Comparison of ENCODE assay signal across 21 mouse cellular contexts in the genomic region with DNA sequence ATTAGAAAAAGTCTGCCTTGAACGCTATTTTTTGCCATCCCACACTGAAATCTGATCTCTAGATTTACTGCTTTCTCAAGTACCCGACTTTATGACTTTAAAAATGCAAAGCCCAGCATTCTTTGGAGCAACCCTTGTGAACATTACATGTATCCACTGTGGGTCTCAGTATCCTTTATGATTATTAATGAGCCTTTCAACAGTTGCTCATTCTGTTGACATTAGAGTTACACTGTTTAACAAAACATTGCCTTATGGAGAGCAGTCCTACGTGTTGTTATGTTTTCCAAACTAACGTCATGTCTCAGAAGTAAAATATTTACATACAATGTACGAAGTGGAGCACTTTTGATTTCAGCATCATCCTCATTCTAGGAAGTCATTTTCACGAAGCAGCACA.
DNase-seq lines count a peak whose midpoint lies in the region; ATAC-seq and TF ChIP-seq lines count a peak whose summit lies in the region.
"Had no signal": no experiment of that assay in that cellular context is flagged by ENCODE, and none has a peak within 500 bp of the region (broad histone marks: within the 10 kb centered on the region; RNA-seq: fewer than 3 reads in every experiment).

No protein-coding gene starts in this region.

- H3K9ac ChIP-seq in intestine, embryonic 15.5 days = no peak overlapping the region
- H3K9ac ChIP-seq in intestine, postnatal 0 days (ENCODE audit: low read depth, low read length) = no peak overlapping the region
- no peak overlapping the region for H3K9ac ChIP-seq in lung, embryonic 14.5 days
- no peak overlapping the region for H3K9ac ChIP-seq in intestine, embryonic 16.5 days (ENCODE audit: low read depth, low read length)

- no peak overlapping the region for H3K4me3 ChIP-seq in intestine, embryonic 15.5 days (replicated peaks)
- no peak overlapping the region for H3K4me3 ChIP-seq in intestine, postnatal 0 days (ENCODE audit: low read depth, low read length)
- no peak overlapping the region for H3K4me3 ChIP-seq in lung, embryonic 14.5 days (ENCODE audit: low read depth, low read length)
- H3K4me3 ChIP-seq in intestine, embryonic 16.5 days (ENCODE audit: low read length) = no peak overlapping the region

- no peak overlapping the region for H3K4me2 ChIP-seq in intestine, embryonic 15.5 days (replicated peaks)
- no peak overlapping the region for H3K4me2 ChIP-seq in intestine, postnatal 0 days (replicated peaks; ENCODE audit: low read depth)
- no peak overlapping the region for H3K4me2 ChIP-seq in lung, embryonic 14.5 days
- H3K4me2 ChIP-seq in intestine, embryonic 16.5 days (ENCODE audit: low read depth, low read length) = no peak overlapping the region

- no peaks in the 10 kb centered on the region for H3K36me3 ChIP-seq in intestine, embryonic 15.5 days
- no peaks in the 10 kb centered on the region for H3K36me3 ChIP-seq in intestine, postnatal 0 days (ENCODE audit: control insufficient read depth, insufficient read depth)
- H3K36me3 ChIP-seq in lung, embryonic 14.5 days (ENCODE audit: insufficient read depth) = no peaks in the 10 kb centered on the region
- H3K36me3 ChIP-seq in intestine, embryonic 16.5 days (ENCODE audit: control insufficient read depth, insufficient read depth, low read length) = no peaks in the 10 kb centered on the region
- H3K36me3 ChIP-seq: G1E had no signal

- DNase-seq in lung, embryonic 14.5 days = peak; percentile 16
- DNase-seq in lung, postnatal 36 days = no peak
- DNase-seq: adrenal gland, adult 2 months; adrenal gland, adult 8-10 months; adrenal gland, postnatal 10 days; adrenal gland, postnatal 14 days; adrenal gland, postnatal 25 days; adrenal gland, postnatal 36 days; B cell, adult 2 months; cerebellum, adult 11 months; cerebellum, adult 11-12 months; cerebellum, adult 18-20 months had no signal

- no peaks in the 10 kb centered on the region for H3K4me1 ChIP-seq in intestine, embryonic 15.5 days (replicated peaks)
- no peaks in the 10 kb centered on the region for H3K4me1 ChIP-seq in intestine, postnatal 0 days (replicated peaks; ENCODE audit: control insufficient read depth, insufficient read depth, low read length)
- H3K4me1 ChIP-seq in lung, embryonic 14.5 days (ENCODE audit: insufficient read depth) = no peaks in the 10 kb centered on the region
- H3K4me1 ChIP-seq in intestine, embryonic 16.5 days (ENCODE audit: control insufficient read depth, insufficient read depth, low read length) = no peaks in the 10 kb centered on the region

- no peaks in the 10 kb centered on the region for H3K9me3 ChIP-seq in intestine, embryonic 15.5 days
- H3K9me3 ChIP-seq in intestine, postnatal 0 days (ENCODE audit: control insufficient read depth) = no peaks in the 10 kb centered on the region
- no peaks in the 10 kb centered on the region for H3K9me3 ChIP-seq in lung, embryonic 14.5 days (ENCODE audit: low read depth, low read length)
- H3K9me3 ChIP-seq in intestine, embryonic 16.5 days (ENCODE audit: control insufficient read depth, low read length) = no peaks in the 10 kb centered on the region
- H3K9me3 ChIP-seq: G1E had no signal

- H3K27me3 ChIP-seq in intestine, embryonic 15.5 days (replicated peaks) = no peaks in the 10 kb centered on the region
- H3K27me3 ChIP-seq in intestine, postnatal 0 days (replicated peaks; ENCODE audit: control insufficient read depth, insufficient read depth, low read length) = no peaks in the 10 kb centered on the region
- no peaks in the 10 kb centered on the region for H3K27me3 ChIP-seq in lung, embryonic 14.5 days (ENCODE audit: insufficient read depth, low read length)
- H3K27me3 ChIP-seq in intestine, embryonic 16.5 days (replicated peaks; ENCODE audit: control insufficient read depth, insufficient read depth, low read length) = no peaks in the 10 kb centered on the region
- H3K27me3 ChIP-seq: CH12.LX, Patski had no signal

- 37% methylated on average over 6 of the region's 6 CpGs for WGBS in intestine, embryonic 15.5 days
- 42% methylated on average over 6 of the region's 6 CpGs for WGBS in intestine, postnatal 0 days
- WGBS in lung, embryonic 14.5 days = 34% methylated on average over 6 of the region's 6 CpGs
- WGBS in intestine, embryonic 16.5 days = 45% methylated on average over 6 of the region's 6 CpGs

- no peak overlapping the region for H3K27ac ChIP-seq in intestine, embryonic 15.5 days
- no peak overlapping the region for H3K27ac ChIP-seq in intestine, postnatal 0 days (ENCODE audit: low read depth, low read length)
- H3K27ac ChIP-seq in lung, embryonic 14.5 days (ENCODE audit: low read depth) = no peak overlapping the region
- H3K27ac ChIP-seq in intestine, embryonic 16.5 days (ENCODE audit: low read length) = no peak overlapping the region

- TF ChIP-seq CTCF in intestine, postnatal 0 days (IDR thresholded peaks at IDR 0.05; ENCODE audit: low read depth) = no peak
- no peak for TF ChIP-seq CTCF in lung, embryonic 14.5 days (IDR thresholded peaks at IDR 0.05; ENCODE audit: low read depth)

- ATAC-seq in intestine, embryonic 15.5 days = peak; percentile 62
- ATAC-seq in intestine, postnatal 0 days = no peak
- ATAC-seq in lung, embryonic 14.5 days (ENCODE audit: insufficient read depth) = no peak
- peak; percentile 80 for ATAC-seq in intestine, embryonic 16.5 days
- no peak for ATAC-seq in megakaryocyte, adult 5-6 weeks (ENCODE audit: poor library complexity, severe bottlenecking)
- ATAC-seq: activated CD4-positive, CD25-positive, alpha-beta regulatory T cell, adult 4 months; CD4-positive, CD25-positive, alpha-beta regulatory T cell, adult 4 months; Patski had no signal

Comparison
In these comparisons a context has a peak if more than half of its experiments do, and no peak if none do; other contexts are left out.
1. ATAC-seq: peak in intestine, embryonic 15.5 days (single experiment) and intestine, embryonic 16.5 days (single experiment); none in intestine, postnatal 0 days (single experiment), lung, embryonic 14.5 days (single experiment) and megakaryocyte, adult 5-6 weeks (single experiment).